Mouse (Mus musculus): ENCODE measurements around the gene Capn2. TPM values are rescaled to one million over a fixed set of nuclear protein-coding genes. Genes with fewer than 3 reads are reported as not detected.

The Capn2 gene
- polyA plus RNA-seq (2012; rRNA removed; ENCODE audit: low replicate concordance), result 77.7 and 100 TPM in 2 replicates

GRCm38 (mm10) chr1:182516758-182517676, at the start of gene Capn2:
Capn2 (minus strand) TSS chr1:182517608.

GRCm38 (mm10) chr1:182564408-182565120, 47.2 kb upstream of the Capn2 start, which contains the start of gene Capn8:
Capn8 (plus strand) TSS chr1:182565007.

Other genes with a start within 250 kb of the Capn2 start
- gene Degs1, start 234.8 kb downstream of the Capn2 start, polyA plus RNA-seq (2012; rRNA removed; ENCODE audit: low replicate concordance), result 109 and 207 TPM in 2 replicates
- 18.0 and 19.2 TPM in 2 replicates for gene Fbxo28, start 176.0 kb downstream of the Capn2 start, polyA plus RNA-seq (2012; rRNA removed; ENCODE audit: low replicate concordance)
- gene Trp53bp2, start 108.4 kb downstream of the Capn2 start, polyA plus RNA-seq (2012; rRNA removed; ENCODE audit: low replicate concordance), result 14.8 and 23.4 TPM in 2 replicates
- gene Capn8, start 47.4 kb upstream of the Capn2 start, polyA plus RNA-seq (2012; rRNA removed; ENCODE audit: low replicate concordance), result 0.08 TPM in 1 of 2 replicates, not detected in the other
- gene Ccdc185, start 231.6 kb upstream of the Capn2 start, polyA plus RNA-seq (2012; rRNA removed; ENCODE audit: low replicate concordance), result not detected in 2 replicates
- gene Susd4, start 246.3 kb upstream of the Capn2 start, polyA plus RNA-seq (2012; rRNA removed; ENCODE audit: low replicate concordance), result 1.3 and 8.4 TPM in 2 replicates

All from subcutaneous adipose tissue, adult 2 months (tissue).